Mouse (Mus musculus) retina, adult 2 months (tissue): Measurements from ENCODE around the gene Comt.

Experiments used
- DNase-seq: peaks from one replicate; pipeline ENCODE4 v3.0.0-alpha.2; 2012; ENCODE audit warnings: low read depth, low spot score

The Comt gene

GRCm38 (mm10) chr16:18426802-18427280 lies at the start of gene Comt:
Gene Comt (minus strand): TSS chr16:18426852.
- DNase-seq = no peak

- no peak for DNase-seq
Observed at GRCm38 (mm10) chr16:18474021-18474420, 47.4 kb upstream of the Comt start.

DNA sequence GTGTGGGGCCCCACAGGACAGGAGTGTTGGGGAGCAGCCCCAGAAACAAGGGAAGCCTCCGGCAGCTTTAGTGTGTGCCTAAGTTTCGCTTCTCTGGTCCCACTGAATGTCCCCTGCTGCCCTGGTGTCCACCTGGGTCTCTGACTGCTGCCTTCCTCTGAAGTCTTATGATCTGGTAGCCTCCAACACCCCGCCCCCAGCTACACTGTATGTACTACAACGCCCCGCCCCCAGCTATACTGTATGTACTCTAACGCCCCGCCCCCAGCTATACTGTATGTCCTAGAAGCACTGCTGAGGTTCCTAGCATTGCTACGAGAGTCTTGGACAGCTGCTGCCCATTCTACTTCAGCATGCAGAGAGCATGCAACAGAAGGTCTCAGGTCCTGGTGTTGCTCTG lies 46.3 kb upstream of the Comt start:
- DNase-seq = no peak

DNA sequence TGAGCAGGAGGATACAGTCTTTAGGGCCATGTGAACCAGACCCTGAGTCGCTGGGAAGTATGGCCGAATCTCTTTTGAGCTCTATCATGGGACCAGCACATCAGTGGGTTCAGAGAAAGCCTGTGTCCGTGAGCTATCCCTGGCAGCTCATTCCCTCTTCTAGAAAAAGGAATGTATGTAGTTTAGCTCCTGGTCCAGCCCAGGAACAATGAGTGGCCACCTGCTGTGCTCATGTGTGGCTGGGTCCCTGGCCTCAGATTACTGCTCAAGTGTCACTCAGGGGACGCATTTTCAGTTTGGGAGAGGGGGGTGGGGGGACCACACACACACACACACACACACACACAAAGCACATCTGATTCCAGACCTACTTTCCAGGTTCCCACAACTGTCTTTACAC lies 45.8 kb upstream of the Comt start:
- DNase-seq = no peak

GRCm38 (mm10) chr16:18471976-18472375 lies 45.3 kb upstream of the Comt start:
- DNase-seq = no peak

GRCm38 (mm10) chr16:18471381-18471955 lies 44.8 kb upstream of the Comt start:
- no peak for DNase-seq

DNA sequence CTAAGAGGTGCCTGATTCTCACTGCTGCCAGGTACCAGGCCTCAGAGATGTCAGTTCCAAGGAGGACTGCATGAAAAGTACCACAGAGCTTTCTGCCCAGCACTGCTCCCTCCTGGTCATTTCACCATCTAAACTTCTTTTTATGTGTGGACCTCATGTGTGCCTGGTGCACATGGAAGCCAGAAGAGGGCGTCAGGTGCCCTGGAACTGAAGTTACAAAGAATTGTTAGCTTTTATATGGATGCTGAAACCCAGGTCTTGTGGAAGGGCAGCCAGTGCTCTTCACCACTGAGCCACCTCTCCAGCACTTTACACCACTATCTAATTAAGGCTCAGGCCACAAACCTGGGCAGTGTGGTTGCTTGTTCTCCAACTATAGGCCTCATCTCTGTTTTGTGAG lies 44.2 kb upstream of the Comt start:
- DNase-seq = no peak

- DNase-seq = no peak
Observed at GRCm38 (mm10) chr16:18464271-18464670, 37.6 kb upstream of the Comt start.

- DNase-seq = no peak
Observed at GRCm38 (mm10) chr16:18462598-18462997, 35.9 kb upstream of the Comt start.

DNA sequence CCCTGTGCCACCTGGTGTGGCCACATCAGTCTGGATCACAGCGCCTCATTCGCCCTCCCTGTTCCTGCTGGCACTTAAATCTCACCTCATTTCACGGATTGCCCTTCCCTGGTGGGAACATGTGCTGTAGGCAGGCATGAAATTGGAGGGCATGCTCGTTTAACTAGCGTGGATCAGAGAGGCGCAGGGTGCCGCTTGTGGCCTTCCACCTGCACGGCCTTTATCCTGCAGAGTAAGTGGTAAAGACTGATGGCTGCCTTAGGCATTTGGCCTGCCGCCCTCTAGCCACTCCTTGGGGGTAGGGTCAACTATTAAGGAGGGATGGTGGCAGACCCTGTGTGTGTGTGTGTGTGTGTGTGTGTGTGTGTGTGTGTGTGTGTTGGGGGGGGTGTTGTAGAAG lies 35.4 kb upstream of the Comt start:
- no peak for DNase-seq

GRCm38 (mm10) chr16:18460826-18461225 lies 34.2 kb upstream of the Comt start:
- no peak for DNase-seq

- DNase-seq = no peak
Observed at GRCm38 (mm10) chr16:18459955-18460370, 33.3 kb upstream of the Comt start.

- no peak for DNase-seq
Observed at GRCm38 (mm10) chr16:18459335-18459954, 32.8 kb upstream of the Comt start.

DNA sequence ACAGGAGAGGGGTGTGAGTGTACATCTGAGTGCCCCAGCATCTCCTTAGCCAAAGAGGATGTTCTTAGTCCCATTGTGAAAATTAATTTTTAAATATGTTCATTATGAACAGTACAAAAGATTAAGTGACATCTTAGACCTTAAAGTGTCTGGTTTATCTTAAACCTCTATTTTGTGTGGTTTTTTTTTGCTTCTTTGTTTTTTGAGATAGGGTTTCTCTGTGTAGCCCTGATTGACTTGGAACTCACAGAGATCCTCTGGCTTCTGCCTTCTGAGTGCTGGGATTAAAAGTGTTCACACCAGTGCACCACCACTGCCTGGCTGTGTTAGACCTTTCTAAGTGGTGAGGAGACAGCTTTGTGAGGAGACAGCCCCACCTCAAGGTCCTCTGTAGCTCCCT lies 32.0 kb upstream of the Comt start:
- no peak for DNase-seq

DNA sequence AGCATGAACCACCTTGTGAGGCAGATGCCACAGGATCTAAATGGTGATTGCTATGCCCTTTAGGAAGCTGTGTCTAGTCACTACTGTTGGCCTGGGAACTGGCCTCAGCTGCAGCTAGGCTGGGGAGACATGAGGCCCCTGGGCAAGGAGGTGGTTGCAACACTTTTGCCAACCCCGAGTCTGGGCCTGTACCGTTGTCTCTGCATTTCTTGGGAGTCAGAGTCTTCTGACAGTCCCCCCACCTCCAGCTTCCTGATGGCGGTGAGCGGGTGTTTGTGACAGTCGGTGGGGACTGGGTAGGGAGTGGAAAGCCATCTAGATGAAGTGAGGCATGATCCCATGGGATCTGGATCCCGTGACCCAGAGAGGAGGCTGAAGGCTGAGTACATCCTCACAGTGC lies 28.8 kb upstream of the Comt start:
- DNase-seq = no peak

- no peak for DNase-seq
Observed at GRCm38 (mm10) chr16:18453846-18454245, 27.2 kb upstream of the Comt start.

GRCm38 (mm10) chr16:18452361-18452862 lies 25.8 kb upstream of the Comt start:
- DNase-seq = no peak

GRCm38 (mm10) chr16:18451486-18452181 lies 25.0 kb upstream of the Comt start:
- DNase-seq = no peak

DNA sequence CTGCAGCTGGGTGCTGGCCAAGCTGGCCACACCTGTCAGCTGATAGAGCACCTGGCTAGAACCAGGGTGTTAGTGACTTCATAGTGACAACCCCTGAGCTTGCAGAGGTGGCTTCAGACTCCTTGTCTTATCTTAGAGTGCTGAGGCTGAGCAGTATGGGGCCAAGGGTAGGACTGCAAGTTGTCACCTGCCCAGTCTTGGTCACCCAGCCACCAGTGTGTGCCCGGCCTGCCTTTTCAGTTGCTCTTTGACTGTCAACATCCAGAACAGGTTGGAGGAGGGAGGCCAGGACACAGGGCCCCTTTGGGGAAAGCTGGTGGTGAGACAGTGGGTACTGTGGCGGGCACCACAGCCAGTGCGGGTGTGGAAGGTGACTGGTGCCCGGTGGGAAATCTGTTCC lies 22.4 kb upstream of the Comt start:
- no peak for DNase-seq

GRCm38 (mm10) chr16:18448104-18448503 lies 21.5 kb upstream of the Comt start:
- no peak for DNase-seq

- no peak for DNase-seq
Observed at GRCm38 (mm10) chr16:18447243-18447642, 20.6 kb upstream of the Comt start.

GRCm38 (mm10) chr16:18443385-18443841 lies 16.8 kb upstream of the Comt start:
- peak; percentile 66 for DNase-seq

DNA sequence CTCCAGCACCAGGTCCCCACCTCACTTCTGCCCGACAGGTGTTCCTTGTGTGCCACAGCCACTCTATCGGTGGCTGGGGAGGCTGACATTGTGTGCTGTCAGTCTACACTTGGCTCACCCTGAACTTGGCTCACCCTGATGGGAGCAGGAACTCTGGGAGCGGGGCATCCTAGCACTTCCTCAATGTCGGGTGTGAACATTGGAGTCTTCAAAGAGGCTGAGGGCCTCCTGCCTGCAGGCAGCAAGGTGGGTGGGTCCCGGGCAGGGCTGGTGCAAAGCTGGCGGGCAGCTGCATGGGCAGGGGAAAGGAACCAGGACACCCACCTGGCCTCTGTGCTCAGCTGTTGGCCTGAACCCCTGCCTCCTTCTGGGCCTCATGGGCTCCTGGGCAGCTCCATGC lies 9.5 kb upstream of the Comt start:
- DNase-seq = no peak
